Mouse (Mus musculus) heart, adult 2 months (tissue): ENCODE results near the gene Arhgap1.

Experiments used
- CTCF ChIP-seq: fragments of 200-600 bp; IDR thresholded peaks from 2 replicates; pipeline ENCODE4 v1.8.1; 2022; ENCODE audit warnings: antibody characterized with exemption, mild to moderate bottlenecking, moderate library complexity
- EP300 ChIP-seq: fragments of 200-500 bp; IDR thresholded peaks from 2 replicates; pipeline ENCODE4 v1.6.1; 2011; ENCODE audit warnings: low read depth, low read length, control low read depth; ENCODE audit not compliant: insufficient read depth
- POLR2A ChIP-seq: fragments of 200-500 bp; IDR thresholded peaks from 2 replicates; pipeline ENCODE4 v1.6.1; 2011; ENCODE audit warnings: mild to moderate bottlenecking, low read depth, low read length, control low read depth; ENCODE audit not compliant: insufficient read depth

GRCm38 (mm10) chr2:91674895-91675294 is 25.2 kb downstream of the Arhgap1 start:
- no peak for TF ChIP-seq EP300
- no peak for TF ChIP-seq CTCF
- no peak for TF ChIP-seq POLR2A
